ENCODE assay signal across 1 mouse cellular context in genomic region chr6:6186468-6186867, GRCm38 (mm10).
TF ChIP-seq lines count a peak whose summit lies in the region.

No protein-coding gene starts in this region.

TF ChIP-seq in CH12.LX, 34 proteins besides CTCF, POLR2A, EP300 and RAD21 (continued from another document):
- TF ChIP-seq RCOR1 (conservative IDR thresholded peaks at IDR 0.05; ENCODE audit: low read depth, low read length): no peak
- no peak for TF ChIP-seq TBP (conservative IDR thresholded peaks at IDR 0.05; ENCODE audit: low read depth, low read length)
- TF ChIP-seq USF1 (IDR thresholded peaks at IDR 0.05; ENCODE audit: low read depth, low read length): no peak
- TF ChIP-seq UBTF (IDR thresholded peaks at IDR 0.05; ENCODE audit: low read depth, low read length): no peak
- peak; percentile 89 for TF ChIP-seq ETS1 (conservative IDR thresholded peaks at IDR 0.05; ENCODE audit: low read depth, low read length)
- peak; percentile 78 for TF ChIP-seq IRF4 (IDR thresholded peaks at IDR 0.05; ENCODE audit: low read depth, low read length)
- TF ChIP-seq ELF1 (IDR thresholded peaks at IDR 0.05; ENCODE audit: low read depth, low read length): no peak
- no peak for TF ChIP-seq POLR2AphosphoS2 (IDR thresholded peaks at IDR 0.05; ENCODE audit: low read depth, low read length)
- TF ChIP-seq PAX5 (IDR thresholded peaks at IDR 0.05; ENCODE audit: low read length): no peak
- no peak for TF ChIP-seq JUND (conservative IDR thresholded peaks at IDR 0.05; ENCODE audit: low read depth, low read length)
TF ChIP-seq in CH12.LX: peak in this region for 2.
